Mouse (Mus musculus) left cerebral cortex, adult 18-20 months (tissue): ENCODE data around the gene Adsl. TPM values are rescaled to one million over a fixed set of nuclear protein-coding genes. Genes with fewer than 3 reads are reported as not detected.

Source experiments
- DNase-seq, 2 experiments: peaks; one replicate each; pipeline ENCODE4 v3.0.0; 2021 to 2022; ENCODE audit warnings: low spot score in 2 of 2, mixed read lengths in 1 of 2
- microRNA-seq, 2 experiments: library from miRNA; unstranded; fragments of <30 nt; microRNA quantifications; one replicate each; pipeline ENCODE4 v1.2.0; 2021
- total RNA-seq, 2 experiments: library from RNA; stranded (reverse); gene quantifications; 2 replicates each; pipeline ENCODE4 v1.2.3; 2021

Gene Adsl
- total RNA-seq, 2 experiments from 2014 or later = 29.3 to 33.9 TPM

GRCm38 (mm10) chr15:81000419-81001138 is 52.3 kb downstream of the Adsl start:
- DNase-seq = no peak

- DNase-seq = no peak
These were observed 57.9 kb downstream of the Adsl start for GRCm38 (mm10) chr15:81006127-81006735.

GRCm38 (mm10) chr15:81007339-81007738 is 59.0 kb downstream of the Adsl start:
- DNase-seq = no peak

- no peak for DNase-seq
These were observed 59.6 kb downstream of the Adsl start for GRCm38 (mm10) chr15:81007905-81008304.

- peak in 1 of 2 experiments; percentile 67 for DNase-seq
These were observed 60.4 kb downstream of the Adsl start for GRCm38 (mm10) chr15:81008689-81009123.

GRCm38 (mm10) chr15:81010114-81010513 is 61.8 kb downstream of the Adsl start:
- no peak for DNase-seq

GRCm38 (mm10) chr15:81011523-81011922 is 63.2 kb downstream of the Adsl start:
- no peak for DNase-seq

- DNase-seq = no peak
These were observed 64.1 kb downstream of the Adsl start for GRCm38 (mm10) chr15:81012359-81012758.

- no peak for DNase-seq
These were observed 64.9 kb downstream of the Adsl start for GRCm38 (mm10) chr15:81013186-81013585.

GRCm38 (mm10) chr15:81015068-81015744 is 66.9 kb downstream of the Adsl start:
- no peak for DNase-seq

- no peak for DNase-seq
These were observed 68.2 kb downstream of the Adsl start for GRCm38 (mm10) chr15:81016488-81016887.

- no peak for DNase-seq
These were observed 69.0 kb downstream of the Adsl start for GRCm38 (mm10) chr15:81017308-81017707.

Small RNAs within 50 kb of the gene (microRNA-seq; reads per million reads assigned to microRNA genes)
- gene Mir5113 = 9.3 to 12.4 reads per million in 2 experiments

Other genes with a start within 250 kb of the Adsl start
- gene Tnrc6b, start 237.2 kb upstream of the Adsl start, total RNA-seq = 100 to 1,000 TPM; 101 to 102 TPM
- gene Sgsm3, start 29.3 kb downstream of the Adsl start, total RNA-seq = 10 to 100 TPM; 93.3 to 99.9 TPM
- gene Mrtfa, start 242.3 kb downstream of the Adsl start, total RNA-seq = 10 to 100 TPM; 60.3 to 61.9 TPM